Mouse (Mus musculus): ENCODE measurements around the gene Clec2l. TPM values are rescaled to one million over a fixed set of nuclear protein-coding genes. Genes with fewer than 3 reads are reported as not detected.
A peak's percentile ranks its signal among the peaks of the same experiment; 100 is the strongest.

The Clec2l gene
- polyA plus RNA-seq, 1 experiment: 0.66 TPM

DNA sequence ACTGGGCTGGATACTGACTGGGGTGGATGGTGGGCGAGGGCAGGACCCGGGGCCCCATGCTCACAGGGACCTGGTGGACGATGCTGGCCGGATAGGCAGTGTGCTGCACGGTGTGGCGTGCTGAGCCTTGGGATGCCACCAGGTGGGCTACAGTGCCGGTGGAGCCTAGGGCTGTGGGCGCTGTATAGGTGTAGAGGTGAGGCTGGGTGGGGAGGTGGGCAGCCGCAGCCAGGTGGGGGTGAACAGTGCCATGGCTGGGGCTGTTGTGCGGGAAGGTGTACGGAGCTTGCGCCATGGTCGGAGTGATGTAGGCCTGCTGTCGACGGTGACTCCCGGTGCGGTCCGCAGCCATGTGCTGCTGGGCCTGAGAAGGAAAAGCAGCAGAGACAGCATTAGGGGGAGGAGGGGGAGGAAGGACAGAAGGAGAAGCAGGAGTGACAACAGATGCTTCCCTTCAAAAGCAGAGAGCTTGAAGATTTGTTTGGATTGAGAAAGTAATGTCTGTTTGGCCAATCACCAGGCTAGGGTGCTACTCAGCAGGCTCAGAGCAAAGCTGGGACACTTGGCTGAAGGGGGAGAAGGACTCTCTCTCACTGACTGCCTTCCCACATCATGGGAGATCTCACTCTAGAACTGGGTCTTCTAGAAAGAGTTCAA lies 35.5 kb downstream of the Clec2l start:
- 89% methylated on average over 18 of the region's 18 CpGs for WGBS
- Histone ChIP-seq H3K27me3 (replicated peaks; ENCODE audit: control insufficient read depth, insufficient read depth, low read length) (no peaks in the 10 kb centered on the region), H3K27ac (ENCODE audit: insufficient read depth, low read depth, low read length) (no peak overlapping the region), H3K36me3 (ENCODE audit: control insufficient read depth, insufficient read depth, low read length) (peaks cover 2% of the 10 kb centered on the region; the same call in 1 of the 2 replicates), H3K4me1 (ENCODE audit: control insufficient read depth, insufficient read depth, low read length) (no peaks in the 10 kb centered on the region), H3K4me3 (ENCODE audit: insufficient read depth, low read depth, low read length) (no peak overlapping the region)
- TF ChIP-seq CTCF (conservative IDR thresholded peaks at IDR 0.05; ENCODE audit: insufficient read depth, insufficient read length, low read depth, low read length) (no peak), POLR2A (IDR thresholded peaks at IDR 0.05; ENCODE audit: low read depth, low read length) (no peak)
- no peak for DNase-seq

DNA sequence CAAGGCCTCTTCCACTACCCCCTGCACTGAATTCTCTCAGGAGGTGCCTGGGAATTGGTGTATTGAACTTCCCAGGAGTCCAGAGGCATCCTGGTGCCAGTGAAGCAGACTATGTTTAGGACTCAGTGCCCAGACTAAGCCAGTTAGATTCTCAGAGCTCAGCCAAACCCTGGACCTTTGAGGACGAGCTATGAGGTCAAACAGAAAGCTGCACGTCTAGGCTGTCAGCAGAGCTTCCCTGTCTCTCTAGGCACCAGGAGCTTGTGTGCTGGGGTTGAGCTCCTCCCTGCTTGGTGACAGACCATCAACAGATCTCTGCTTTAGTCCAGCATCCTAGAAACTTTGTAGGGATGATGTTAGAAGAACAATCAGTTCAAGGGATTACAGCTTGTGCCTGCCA lies 38.6 kb downstream of the Clec2l start:
- DNase-seq: no peak
- H3K27ac ChIP-seq (ENCODE audit: insufficient read depth, low read depth, low read length): no peak overlapping the region
- no peaks in the 10 kb centered on the region for H3K27me3 ChIP-seq (replicated peaks; ENCODE audit: control insufficient read depth, insufficient read depth, low read length)
- peaks cover 2% of the 10 kb centered on the region; the same call in 1 of the 2 replicates for H3K36me3 ChIP-seq (ENCODE audit: control insufficient read depth, insufficient read depth, low read length)
- H3K4me3 ChIP-seq (ENCODE audit: insufficient read depth, low read depth, low read length): no peak overlapping the region
- 77% methylated on average over 2 of the region's 2 CpGs for WGBS
- no peaks in the 10 kb centered on the region for H3K4me1 ChIP-seq (ENCODE audit: control insufficient read depth, insufficient read depth, low read length)
- TF ChIP-seq CTCF (conservative IDR thresholded peaks at IDR 0.05; ENCODE audit: insufficient read depth, insufficient read length, low read depth, low read length) (no peak), POLR2A (IDR thresholded peaks at IDR 0.05; ENCODE audit: low read depth, low read length) (no peak)

DNA sequence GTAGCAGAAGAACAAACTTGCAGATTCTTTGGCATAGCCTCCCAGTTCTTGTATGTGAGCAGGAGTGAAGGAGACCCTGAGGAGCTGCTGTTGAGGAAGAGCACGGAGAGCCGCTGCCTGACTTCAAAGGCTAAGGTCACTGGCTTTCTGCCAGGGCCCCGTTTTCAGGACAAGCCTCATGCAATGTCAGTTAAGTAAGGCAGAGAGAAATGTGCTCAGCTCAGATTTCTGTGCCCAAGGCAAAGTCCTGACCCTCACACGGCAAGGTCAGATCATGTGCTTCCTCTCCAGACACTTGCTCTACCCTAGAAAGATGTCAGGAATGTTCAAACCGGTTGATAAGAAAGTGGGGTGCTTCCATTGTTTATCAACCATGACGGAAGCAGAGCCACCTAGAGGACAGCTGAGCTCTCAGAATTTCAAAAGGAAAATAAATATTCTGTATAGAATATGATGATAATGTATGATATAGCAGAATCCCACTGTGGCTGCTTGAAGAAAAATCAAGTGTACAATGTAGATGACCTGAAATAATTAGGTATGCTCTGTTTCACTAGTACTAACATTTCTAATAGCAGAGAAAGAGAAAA lies 40.0 kb downstream of the Clec2l start:
- H3K36me3 ChIP-seq (ENCODE audit: control insufficient read depth, insufficient read depth, low read length): peaks cover 2% of the 10 kb centered on the region; the same call in 1 of the 2 replicates
- TF ChIP-seq POLR2A (IDR thresholded peaks at IDR 0.05; ENCODE audit: low read depth, low read length): no peak
- no peak for TF ChIP-seq CTCF (conservative IDR thresholded peaks at IDR 0.05; ENCODE audit: insufficient read depth, insufficient read length, low read depth, low read length)
- H3K27me3 ChIP-seq (replicated peaks; ENCODE audit: control insufficient read depth, insufficient read depth, low read length): no peaks in the 10 kb centered on the region
- 20% methylated on average over 6 of the region's 6 CpGs for WGBS
- peak; percentile 43 for DNase-seq
- H3K4me3 ChIP-seq (ENCODE audit: insufficient read depth, low read depth, low read length): no peak overlapping the region
- no peak overlapping the region for H3K27ac ChIP-seq (ENCODE audit: insufficient read depth, low read depth, low read length)
- H3K4me1 ChIP-seq (ENCODE audit: control insufficient read depth, insufficient read depth, low read length): no peaks in the 10 kb centered on the region

DNA sequence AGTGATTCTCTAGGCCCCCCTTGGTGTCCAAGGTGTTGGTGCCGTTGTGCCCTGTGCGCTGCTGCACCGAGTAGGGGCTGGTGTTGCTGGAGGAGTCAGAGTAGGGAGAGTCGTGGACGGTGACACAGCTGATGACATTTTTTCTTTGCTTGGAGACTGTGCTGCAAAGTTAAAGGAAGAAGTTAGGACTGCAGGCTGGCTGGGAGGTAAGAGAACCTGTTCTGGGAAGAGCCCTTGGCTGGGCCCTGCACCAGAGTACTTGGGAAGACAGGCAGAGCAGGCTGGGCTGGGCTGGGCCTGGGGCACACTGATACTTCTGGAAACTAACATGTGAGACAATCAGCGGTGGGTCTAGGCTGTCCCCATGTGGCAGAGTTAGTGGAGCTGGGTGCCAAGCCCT lies 40.7 kb downstream of the Clec2l start:
- Histone ChIP-seq H3K4me1 (ENCODE audit: control insufficient read depth, insufficient read depth, low read length) (no peaks in the 10 kb centered on the region), H3K27me3 (replicated peaks; ENCODE audit: control insufficient read depth, insufficient read depth, low read length) (no peaks in the 10 kb centered on the region), H3K4me3 (ENCODE audit: insufficient read depth, low read depth, low read length) (no peak overlapping the region), H3K27ac (ENCODE audit: insufficient read depth, low read depth, low read length) (no peak overlapping the region), H3K36me3 (ENCODE audit: control insufficient read depth, insufficient read depth, low read length) (peaks cover 2% of the 10 kb centered on the region; the same call in 1 of the 2 replicates)
- no peak for DNase-seq
- TF ChIP-seq POLR2A (IDR thresholded peaks at IDR 0.05; ENCODE audit: low read depth, low read length): no peak
- WGBS: 92% methylated on average over 6 of the region's 6 CpGs

DNA sequence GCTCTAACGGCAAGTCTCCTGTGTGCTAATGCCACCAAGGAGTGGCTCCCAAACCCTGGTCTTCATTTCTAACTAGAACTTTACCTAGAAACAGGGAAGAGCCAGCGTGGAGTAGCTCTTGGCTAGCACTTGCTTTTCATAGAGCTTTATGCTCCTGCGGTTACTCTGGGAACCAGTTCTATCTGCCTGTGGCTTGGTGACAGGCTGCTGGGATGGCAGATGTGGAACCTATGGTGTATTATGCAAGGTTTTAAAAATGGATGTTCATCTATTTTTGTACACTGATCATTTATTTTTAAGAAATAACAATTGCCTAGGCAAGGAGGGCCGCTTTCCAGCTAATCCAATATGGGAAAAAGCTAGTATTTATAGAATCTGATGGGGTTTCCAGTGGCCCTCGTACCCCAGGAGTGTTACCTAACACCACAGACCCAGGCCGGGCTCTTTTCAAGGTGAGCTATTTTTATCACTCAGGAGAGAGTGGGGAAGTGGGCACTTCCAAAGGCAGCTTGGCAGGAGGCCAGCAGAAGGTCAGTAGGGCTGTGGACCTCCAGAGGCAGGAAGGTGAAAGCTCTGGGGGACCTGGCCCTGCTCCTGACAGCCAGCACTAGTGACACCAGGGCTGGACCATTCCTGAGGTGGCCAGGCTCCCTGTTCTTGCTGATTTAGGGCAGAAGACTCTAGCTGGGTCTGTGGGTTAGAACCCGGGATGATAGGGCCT lies 41.6 kb downstream of the Clec2l start:
- Histone ChIP-seq H3K27me3 (replicated peaks; ENCODE audit: control insufficient read depth, insufficient read depth, low read length) (no peaks in the 10 kb centered on the region), H3K4me1 (ENCODE audit: control insufficient read depth, insufficient read depth, low read length) (no peaks in the 10 kb centered on the region), H3K27ac (ENCODE audit: insufficient read depth, low read depth, low read length) (no peak overlapping the region), H3K4me3 (ENCODE audit: insufficient read depth, low read depth, low read length) (no peak overlapping the region), H3K36me3 (ENCODE audit: control insufficient read depth, insufficient read depth, low read length) (peaks cover 2% of the 10 kb centered on the region; the same call in 1 of the 2 replicates)
- 61% methylated on average over 7 of the region's 7 CpGs for WGBS
- DNase-seq: peak; percentile 50
- TF ChIP-seq POLR2A (IDR thresholded peaks at IDR 0.05; ENCODE audit: low read depth, low read length) (no peak), CTCF (conservative IDR thresholded peaks at IDR 0.05; ENCODE audit: insufficient read depth, insufficient read length, low read depth, low read length) (no peak)

DNA sequence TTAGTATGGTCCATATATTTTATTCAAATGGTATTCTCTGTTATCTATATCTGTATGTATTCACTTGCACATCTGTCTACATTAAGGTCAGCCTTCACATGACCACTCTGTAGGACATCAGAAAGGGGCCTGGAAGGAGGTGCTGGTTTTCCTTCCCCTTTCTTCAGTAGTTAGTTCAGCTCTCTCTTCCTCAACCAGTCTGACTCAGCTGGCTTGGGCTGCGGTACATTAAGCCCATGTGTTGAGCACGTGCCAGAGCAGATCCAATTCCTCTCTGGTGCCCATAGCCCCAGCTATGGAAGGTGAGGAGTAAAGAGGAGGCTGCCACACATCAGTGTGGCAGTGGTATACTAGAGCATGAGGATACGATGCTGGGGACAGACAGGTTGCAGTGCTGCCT lies 47.6 kb downstream of the Clec2l start:
- Histone ChIP-seq H3K27ac (ENCODE audit: insufficient read depth, low read depth, low read length) (no peak overlapping the region), H3K27me3 (replicated peaks; ENCODE audit: control insufficient read depth, insufficient read depth, low read length) (no peaks in the 10 kb centered on the region), H3K4me3 (ENCODE audit: insufficient read depth, low read depth, low read length) (no peak overlapping the region), H3K36me3 (ENCODE audit: control insufficient read depth, insufficient read depth, low read length) (no peaks in the 10 kb centered on the region), H3K4me1 (ENCODE audit: control insufficient read depth, insufficient read depth, low read length) (no peaks in the 10 kb centered on the region)
- no peak for DNase-seq
- 81% methylated on average over 3 of the region's 3 CpGs for WGBS
- TF ChIP-seq POLR2A (IDR thresholded peaks at IDR 0.05; ENCODE audit: low read depth, low read length): no peak
- TF ChIP-seq CTCF (conservative IDR thresholded peaks at IDR 0.05; ENCODE audit: insufficient read depth, insufficient read length, low read depth, low read length): no peak
